Mouse (Mus musculus): Measurements from ENCODE around the gene Eif2ak4.

DNA sequence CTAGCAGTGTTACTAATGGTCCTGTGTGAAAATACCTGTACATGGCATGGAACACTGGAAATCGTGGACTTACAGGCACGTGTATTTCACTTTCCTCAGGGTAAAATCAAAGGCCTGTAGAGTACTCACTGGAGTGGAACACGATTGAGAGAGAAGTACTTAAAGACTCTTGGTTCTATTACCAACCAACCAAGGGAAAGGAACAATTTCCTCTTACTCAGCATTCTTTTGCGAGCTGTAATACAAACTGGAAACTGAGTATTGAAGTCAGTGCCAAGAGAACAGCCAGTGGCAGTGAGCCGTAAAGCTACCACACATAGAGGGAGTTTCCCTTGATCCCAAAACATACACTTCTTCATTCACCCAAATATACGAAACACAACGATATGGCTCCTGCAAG, 47.1 kb upstream of the Eif2ak4 start:
- TF ChIP-seq CTCF (IDR thresholded peaks at IDR 0.05), result no peak
- TF ChIP-seq EP300 (IDR thresholded peaks at IDR 0.05), result no peak
